Mouse (Mus musculus): ENCODE measurements at regions not wholly inside any gene's neighbourhood (a gene's known extent, or its start where the extent isn't known, plus 50 kb on each side); places are given as distances from the start of the nearest gene placed in this dataset.
A peak's percentile ranks its signal among the peaks of the same experiment; 100 is the strongest.

GRCm38 (mm10) chr3:159787776-159788175 lies 51.7 kb upstream of the Wls start:
- no peak overlapping the region for H3K9ac ChIP-seq
- 72% methylated on average over 9 of the region's 9 CpGs for WGBS
- H3K4me1 ChIP-seq, result no peaks in the 10 kb centered on the region
- H3K4me2 ChIP-seq, result no peak overlapping the region
- no peaks in the 10 kb centered on the region for H3K27me3 ChIP-seq (replicated peaks)
- no peak overlapping the region for H3K4me3 ChIP-seq (replicated peaks)
- peak; percentile 39; the same call in 1 of the 2 replicates for ATAC-seq (ENCODE audit: insufficient read depth, low FRiP score, low read depth)
- no peaks in the 10 kb centered on the region for H3K36me3 ChIP-seq
- no peak overlapping the region for H3K27ac ChIP-seq
- H3K9me3 ChIP-seq, result no peaks in the 10 kb centered on the region

Data from stomach, embryonic 15.5 days (tissue).